Mouse (Mus musculus) MEL (cell line): ENCODE data around the gene Mms22l. TPM values are rescaled to one million over a fixed set of nuclear protein-coding genes. Genes with fewer than 3 reads are reported as not detected.
A peak's percentile ranks its signal among the peaks of the same experiment; 100 is the strongest.
"Not testable (repeated sequence)": the region's sequence is repeated elsewhere in the genome, so short reads cannot be mapped to it uniquely, and the experiment has no call there.

Source experiments
- DNase-seq: peaks from one replicate; pipeline ENCODE4 v3.0.0; 2011; ENCODE audit warnings: low read depth, low spot score
- H3K27ac ChIP-seq: 2 replicates; pipeline ENCODE4 v1.5.1; 2012; ENCODE audit warnings: low read depth, mild to moderate bottlenecking, control low read depth, low read length, moderate library complexity; ENCODE audit not compliant: control insufficient read depth
- H3K27me3 ChIP-seq, 2 experiments: fragments of 150-350 bp in 1 of 2; sonication (generic) in 1 of 2; 2 replicates each; pipeline ENCODE4 v1.6.1; 2012; ENCODE audit warnings: low read length in 2 of 2, mild to moderate bottlenecking in 2 of 2, improper control_type of control experiment in 1 of 2, moderate library complexity in 1 of 2; ENCODE audit not compliant: insufficient read depth in 2 of 2, control insufficient read depth in 1 of 2
- H3K36me3 ChIP-seq, 2 experiments: 2 replicates each; pipeline ENCODE4 v1.6.1; 2012 to 2014; ENCODE audit warnings: low read length in 2 of 2, improper control_type of control experiment in 1 of 2, inconsistent platforms in 1 of 2, mild to moderate bottlenecking in 1 of 2; ENCODE audit not compliant: insufficient read depth in 2 of 2, control insufficient read depth in 1 of 2
- H3K4me1 ChIP-seq, 2 experiments: fragments of 150-350 bp in 1 of 2; sonication (generic) in 1 of 2; 2 replicates each; pipeline ENCODE4 v1.6.1; 2012; ENCODE audit warnings: low read length in 2 of 2, improper control_type of control experiment in 1 of 2, mild to moderate bottlenecking in 1 of 2; ENCODE audit not compliant: insufficient read depth in 2 of 2, control insufficient read depth in 1 of 2
- H3K4me3 ChIP-seq, 2 experiments: fragments of 150-350 bp in 1 of 2; sonication (generic) in 1 of 2; 2 replicates each; pipeline ENCODE4 v1.5.1; 2012; ENCODE audit warnings: low read depth in 2 of 2, low read length in 2 of 2, mild to moderate bottlenecking in 2 of 2, moderate library complexity in 2 of 2, control low read depth in 1 of 2, improper control_type of control experiment in 1 of 2; ENCODE audit not compliant: control insufficient read depth in 1 of 2, insufficient read depth in 1 of 2
- H3K79me2 ChIP-seq: 2 replicates; pipeline ENCODE4 v1.6.1; 2012; ENCODE audit warnings: mild to moderate bottlenecking, low read length, moderate library complexity; ENCODE audit not compliant: control insufficient read depth, poor library complexity, insufficient read depth
- H3K9ac ChIP-seq: 2 replicates; pipeline ENCODE4 v1.6.1; 2012; ENCODE audit warnings: low read depth, mild to moderate bottlenecking, control low read depth, low read length, moderate library complexity; ENCODE audit not compliant: control insufficient read depth, poor library complexity, severe bottlenecking
- H3K9me3 ChIP-seq: fragments of 150-350 bp; sonication (generic); replicated peaks from 2 replicates; pipeline ENCODE4 v1.6.1; 2012; ENCODE audit warnings: mild to moderate bottlenecking, low read length, improper control_type of control experiment, moderate library complexity; ENCODE audit not compliant: insufficient read depth
- BHLHE40 ChIP-seq: IDR thresholded peaks from 2 replicates; pipeline ENCODE4 v1.6.1; 2012; ENCODE audit warnings: low read depth, mild to moderate bottlenecking, inconsistent platforms, low read length, improper control_type of control experiment, borderline replicate concordance
- CHD1 ChIP-seq: IDR thresholded peaks from 2 replicates; pipeline ENCODE4 v1.6.1; 2012; ENCODE audit warnings: low read depth, mild to moderate bottlenecking, inconsistent platforms, low read length, improper control_type of control experiment
- CTCF ChIP-seq, 3 experiments: IDR thresholded peaks in 2 of 3; conservative IDR thresholded peaks in 1 of 3; 2 replicates each; pipeline ENCODE4 v1.5.1; 2011 to 2012; ENCODE audit warnings: low read length in 3 of 3, low read depth in 2 of 3, mild to moderate bottlenecking in 2 of 3, improper control_type of control experiment in 1 of 3, inconsistent platforms in 1 of 3, mixed read lengths in 1 of 3, moderate library complexity in 1 of 3; ENCODE audit not compliant: control insufficient read depth in 1 of 3, insufficient read depth in 1 of 3, poor library complexity in 1 of 3, severe bottlenecking in 1 of 3
- ELF1 ChIP-seq: IDR thresholded peaks from 2 replicates; pipeline ENCODE4 v1.6.1; 2014; ENCODE audit warnings: low read depth, mild to moderate bottlenecking, inconsistent platforms, low read length, improper control_type of control experiment, moderate library complexity
- EP300 ChIP-seq, 2 experiments: IDR thresholded peaks; 2 replicates each; pipeline ENCODE4 v1.6.1; 2011; ENCODE audit warnings: improper control_type of control experiment in 2 of 2, low read length in 2 of 2, low read depth in 1 of 2, mild to moderate bottlenecking in 1 of 2
- ETS1 ChIP-seq: IDR thresholded peaks from 2 replicates; pipeline ENCODE4 v1.6.1; 2012; ENCODE audit warnings: low read depth, mild to moderate bottlenecking, inconsistent platforms, low read length, improper control_type of control experiment, moderate library complexity
- GABPA ChIP-seq: IDR thresholded peaks from 2 replicates; pipeline ENCODE4 v1.6.1; 2012; ENCODE audit warnings: low read depth, mild to moderate bottlenecking, inconsistent platforms, low read length, improper control_type of control experiment, moderate library complexity
- MAFK ChIP-seq: IDR thresholded peaks from 2 replicates; pipeline ENCODE4 v1.6.1; 2011; ENCODE audit warnings: low read depth, mild to moderate bottlenecking, low read length, improper control_type of control experiment, borderline replicate concordance
- MEF2A ChIP-seq: IDR thresholded peaks from 2 replicates; pipeline ENCODE4 v1.6.1; 2014; ENCODE audit warnings: low read depth, mild to moderate bottlenecking, inconsistent platforms, low read length, improper control_type of control experiment; ENCODE audit not compliant: poor library complexity, insufficient replicate concordance, severe bottlenecking; ENCODE audit errors: extremely low read depth
- RCOR1 ChIP-seq: IDR thresholded peaks from 2 replicates; pipeline ENCODE4 v1.6.1; 2012; ENCODE audit warnings: low read depth, mild to moderate bottlenecking, inconsistent platforms, low read length, improper control_type of control experiment
- SMC3 ChIP-seq: IDR thresholded peaks from 2 replicates; pipeline ENCODE4 v1.6.1; 2011; ENCODE audit warnings: low read depth, low read length, improper control_type of control experiment
- TAL1 ChIP-seq: IDR thresholded peaks from 2 replicates; pipeline ENCODE4 v1.6.1; 2012; ENCODE audit warnings: mild to moderate bottlenecking, inconsistent platforms, low read length, moderate library complexity, mixed read lengths
- TCF12 ChIP-seq: IDR thresholded peaks from 2 replicates; pipeline ENCODE4 v1.6.1; 2014; ENCODE audit warnings: low read depth, mild to moderate bottlenecking, inconsistent platforms, low read length, improper control_type of control experiment, moderate library complexity
- UBTF ChIP-seq: IDR thresholded peaks from 2 replicates; pipeline ENCODE4 v1.6.1; 2012; ENCODE audit warnings: low read depth, mild to moderate bottlenecking, inconsistent platforms, low read length, improper control_type of control experiment, moderate library complexity, borderline replicate concordance; ENCODE audit not compliant: insufficient read depth
- ZC3H11A ChIP-seq: IDR thresholded peaks from 2 replicates; pipeline ENCODE4 v1.6.1; 2012; ENCODE audit warnings: low read depth, mild to moderate bottlenecking, inconsistent platforms, low read length, improper control_type of control experiment
- ZKSCAN1 ChIP-seq: IDR thresholded peaks from 2 replicates; pipeline ENCODE4 v1.6.1; 2012; ENCODE audit warnings: low read depth, mild to moderate bottlenecking, inconsistent platforms, low read length, improper control_type of control experiment, moderate library complexity
- polyA plus RNA-seq, 2 experiments: library from polyadenylated mRNA; stranded (reverse) in 1 of 2; unstranded in 1 of 2; fragments of >175 nt in 1 of 2; fragments of >200 nt in 1 of 2; gene quantifications; 2 replicates each; pipeline versions ENCODE4 v1.2.1 to v1.2.4; 2012; ENCODE audit warnings: low replicate concordance in 2 of 2, low read depth in 1 of 2; ENCODE audit not compliant: insufficient read length in 2 of 2, insufficient read depth in 1 of 2, missing spikeins in 1 of 2
- total RNA-seq: library from RNA; depleted of rRNA; stranded (reverse); fragments of 300-350 nt; gene quantifications from 2 replicates; pipeline ENCODE4 v1.2.3, GENCODE M21; 2012

Mms22l gene
- total and polyA plus RNA-seq, 3 experiments, result 40.3 to 46.3 TPM; not detected in 1

GRCm38 (mm10) chr4:24642306-24642705 lies 146.1 kb downstream of the Mms22l start:
- TF ChIP-seq SMC3 (no peak), ZKSCAN1 (no peak), UBTF (no peak), ZC3H11A (no peak), CHD1 (no peak), MAFK (no peak), ETS1 (no peak), TAL1 (no peak), RCOR1 (no peak), BHLHE40 (no peak), ELF1 (no peak), CTCF (IDR thresholded peaks at IDR 0.05 in 2 of 3, conservative IDR thresholded peaks at IDR 0.05 in 1 of 3; ENCODE audit: control insufficient read depth in 1 of 3, insufficient read depth in 1 of 3, low read depth in 2 of 3, low read length in 3 of 3, poor library complexity in 1 of 3, severe bottlenecking in 1 of 3) (no peak), GABPA (no peak), MEF2A (no peak)
- TF ChIP-seq, all 39 proteins: peak for 0
- no peaks in the 10 kb centered on the region for H3K9me3 ChIP-seq
- H3K9ac ChIP-seq, result no peak overlapping the region
- H3K27me3 ChIP-seq, result no peaks in the 10 kb centered on the region
- no peaks in the 10 kb centered on the region for H3K79me2 ChIP-seq
- peaks cover 4 to 6% of the 10 kb centered on the region in 2 experiments; a peak in 2 of 4 replicates for H3K4me1 ChIP-seq
- H3K4me3 ChIP-seq, result no peak overlapping the region
- peaks cover 0 to 7% of the 10 kb centered on the region in 2 experiments; a peak in 2 of 4 replicates for H3K36me3 ChIP-seq
- no peak overlapping the region for H3K27ac ChIP-seq
- DNase-seq, result no peak

- not testable (repeated sequence) for H3K36me3 ChIP-seq, H3K9me3 ChIP-seq, H3K27me3 ChIP-seq, H3K9ac ChIP-seq, H3K4me1 ChIP-seq, H3K79me2 ChIP-seq
- TF ChIP-seq EP300 (IDR thresholded peaks at IDR 0.05; ENCODE audit: low read depth in 1 of 2, low read length in 2 of 2), result peak; percentile 23 to 59; a peak in 2 of 4 replicates
- TF ChIP-seq TCF12, result peak; percentile 58
- DNase-seq, result peak; percentile 45
- H3K27ac ChIP-seq, result peak overlapping the region; percentile 28; the same call in 1 of the 2 replicates
- H3K4me3 ChIP-seq, result peak overlapping the region in 1 of 2 experiments; percentile 54; a peak in 2 of 4 replicates
Observed at GRCm38 (mm10) chr4:24644735-24645134, 148.5 kb downstream of the Mms22l start.
